Mouse (Mus musculus): Measurements from ENCODE around the gene Ddb2. TPM values are rescaled to one million over a fixed set of nuclear protein-coding genes. Genes with fewer than 3 reads are reported as not detected.
A peak's percentile ranks its signal among the peaks of the same experiment; 100 is the strongest.

Gene Ddb2
- polyA plus RNA-seq, 1 experiment from 2014 or later, result 17.3 TPM

- no peak for DNase-seq
- Histone ChIP-seq H3K36me3 (ENCODE audit: insufficient read depth) (no peaks in the 10 kb centered on the region), H3K4me3 (ENCODE audit: low read depth, low read length) (no peak overlapping the region), H3K27ac (ENCODE audit: low read depth) (no peak overlapping the region), H3K9ac (no peak overlapping the region), H3K27me3 (ENCODE audit: insufficient read depth, low read length) (no peaks in the 10 kb centered on the region), H3K9me3 (ENCODE audit: low read depth, low read length) (no peaks in the 10 kb centered on the region), H3K4me2 (no peak overlapping the region), H3K4me1 (ENCODE audit: insufficient read depth) (no peaks in the 10 kb centered on the region)
- no peak for TF ChIP-seq CTCF (IDR thresholded peaks at IDR 0.05; ENCODE audit: low read depth)
- 59% methylated on average over 4 of the region's 4 CpGs for WGBS
- ATAC-seq (ENCODE audit: insufficient read depth), result no peak
These were observed 49.4 kb downstream of the Ddb2 start for GRCm38 (mm10) chr2:91187431-91187830.

GRCm38 (mm10) chr2:91186208-91186607 is 50.6 kb downstream of the Ddb2 start:
- Histone ChIP-seq H3K9ac (no peak overlapping the region), H3K9me3 (ENCODE audit: low read depth, low read length) (no peaks in the 10 kb centered on the region), H3K4me3 (ENCODE audit: low read depth, low read length) (no peak overlapping the region), H3K27me3 (ENCODE audit: insufficient read depth, low read length) (no peaks in the 10 kb centered on the region), H3K4me2 (no peak overlapping the region), H3K4me1 (ENCODE audit: insufficient read depth) (peaks cover 5% of the 10 kb centered on the region; the same call in 1 of the 2 replicates), H3K27ac (ENCODE audit: low read depth) (no peak overlapping the region), H3K36me3 (ENCODE audit: insufficient read depth) (no peaks in the 10 kb centered on the region)
- TF ChIP-seq CTCF (IDR thresholded peaks at IDR 0.05; ENCODE audit: low read depth), result no peak
- ATAC-seq (ENCODE audit: insufficient read depth) (no peak), DNase-seq (no peak)
- WGBS, result 48% methylated on average over 1 of the region's 1 CpGs

- H3K4me2 ChIP-seq, result peak within 1 kb of the TSS; percentile 70
- H3K9me3 ChIP-seq (ENCODE audit: low read depth, low read length), result no peaks in the 10 kb centered on the region
- ATAC-seq (ENCODE audit: insufficient read depth) (no peak), DNase-seq (peak; percentile 17)
- H3K27ac ChIP-seq (ENCODE audit: low read depth), result peak within 1 kb of the TSS; percentile 79
- WGBS, result 57% methylated on average over 15 of the region's 15 CpGs
- TF ChIP-seq CTCF (IDR thresholded peaks at IDR 0.05; ENCODE audit: low read depth), result no peak
- peaks cover 5% of the 10 kb centered on the region; the same call in 1 of the 2 replicates for H3K4me1 ChIP-seq (ENCODE audit: insufficient read depth)
- peak within 1 kb of the TSS; percentile 65 for H3K9ac ChIP-seq
- H3K36me3 ChIP-seq (ENCODE audit: insufficient read depth), result no peaks in the 10 kb centered on the region
- H3K4me3 ChIP-seq (ENCODE audit: low read depth, low read length), result peak within 1 kb of the TSS; percentile 85
- H3K27me3 ChIP-seq (ENCODE audit: insufficient read depth, low read length), result no peaks in the 10 kb centered on the region
These were observed 52.9 kb downstream of the Ddb2 start, which contains the start of gene Madd for GRCm38 (mm10) chr2:91183711-91184405. Madd (minus strand) TSS chr2:91183837.

GRCm38 (mm10) chr2:91183148-91183513 is 53.7 kb downstream of the Ddb2 start:
- WGBS, result 0% methylated on average over 9 of the region's 9 CpGs
- Histone ChIP-seq H3K27me3 (ENCODE audit: insufficient read depth, low read length) (no peaks in the 10 kb centered on the region), H3K27ac (ENCODE audit: low read depth) (peak overlapping the region; percentile 79), H3K9ac (peak overlapping the region; percentile 65), H3K4me1 (ENCODE audit: insufficient read depth) (peaks cover 5% of the 10 kb centered on the region; the same call in 1 of the 2 replicates), H3K9me3 (ENCODE audit: low read depth, low read length) (no peaks in the 10 kb centered on the region), H3K36me3 (ENCODE audit: insufficient read depth) (no peaks in the 10 kb centered on the region), H3K4me2 (peak overlapping the region; percentile 70), H3K4me3 (ENCODE audit: low read depth, low read length) (peak overlapping the region; percentile 85)
- ATAC-seq (ENCODE audit: insufficient read depth) (peak; percentile 95), DNase-seq (peak; percentile 96)
- TF ChIP-seq CTCF (IDR thresholded peaks at IDR 0.05; ENCODE audit: low read depth), result no peak

- Histone ChIP-seq H3K27ac (ENCODE audit: low read depth) (peak overlapping the region; percentile 79), H3K4me2 (peak overlapping the region; percentile 70), H3K4me3 (ENCODE audit: low read depth, low read length) (peak overlapping the region; percentile 85), H3K27me3 (ENCODE audit: insufficient read depth, low read length) (no peaks in the 10 kb centered on the region), H3K9ac (peak overlapping the region; percentile 65), H3K36me3 (ENCODE audit: insufficient read depth) (no peaks in the 10 kb centered on the region), H3K4me1 (ENCODE audit: insufficient read depth) (peaks cover 5% of the 10 kb centered on the region; the same call in 1 of the 2 replicates), H3K9me3 (ENCODE audit: low read depth, low read length) (no peaks in the 10 kb centered on the region)
- DNase-seq, result peak; percentile 84
- ATAC-seq (ENCODE audit: insufficient read depth), result peak; percentile 94
- WGBS, result under 1% methylated on average over 75 of the region's 81 CpGs
- TF ChIP-seq CTCF (IDR thresholded peaks at IDR 0.05; ENCODE audit: low read depth), result no peak
These were observed 54.2 kb downstream of the Ddb2 start for GRCm38 (mm10) chr2:91182405-91183147.

GRCm38 (mm10) chr2:91182016-91182404 is 54.8 kb downstream of the Ddb2 start:
- no peak for ATAC-seq (ENCODE audit: insufficient read depth)
- no peak for TF ChIP-seq CTCF (IDR thresholded peaks at IDR 0.05; ENCODE audit: low read depth)
- H3K36me3 ChIP-seq (ENCODE audit: insufficient read depth), result no peaks in the 10 kb centered on the region
- H3K4me3 ChIP-seq (ENCODE audit: low read depth, low read length), result peak overlapping the region; percentile 85
- 12% methylated on average over 8 of the region's 8 CpGs for WGBS
- H3K4me2 ChIP-seq, result peak overlapping the region; percentile 70
- H3K9me3 ChIP-seq (ENCODE audit: low read depth, low read length), result no peaks in the 10 kb centered on the region
- no peaks in the 10 kb centered on the region for H3K27me3 ChIP-seq (ENCODE audit: insufficient read depth, low read length)
- peaks cover 5% of the 10 kb centered on the region; the same call in 1 of the 2 replicates for H3K4me1 ChIP-seq (ENCODE audit: insufficient read depth)
- no peak for DNase-seq
- peak overlapping the region; percentile 65; the same call in 1 of the 2 replicates for H3K9ac ChIP-seq
- H3K27ac ChIP-seq (ENCODE audit: low read depth), result no peak overlapping the region

- DNase-seq, result no peak
- 67% methylated on average over 5 of the region's 5 CpGs for WGBS
- Histone ChIP-seq H3K27ac (ENCODE audit: low read depth) (no peak overlapping the region), H3K4me3 (ENCODE audit: low read depth, low read length) (no peak overlapping the region), H3K4me1 (ENCODE audit: insufficient read depth) (peaks cover 5% of the 10 kb centered on the region; the same call in 1 of the 2 replicates), H3K27me3 (ENCODE audit: insufficient read depth, low read length) (no peaks in the 10 kb centered on the region), H3K9me3 (ENCODE audit: low read depth, low read length) (no peaks in the 10 kb centered on the region), H3K4me2 (no peak overlapping the region), H3K9ac (no peak overlapping the region), H3K36me3 (ENCODE audit: insufficient read depth) (peaks cover 2% of the 10 kb centered on the region; the same call in 1 of the 2 replicates)
- no peak for TF ChIP-seq CTCF (IDR thresholded peaks at IDR 0.05; ENCODE audit: low read depth)
- ATAC-seq (ENCODE audit: insufficient read depth), result no peak
These were observed 56.1 kb downstream of the Ddb2 start for GRCm38 (mm10) chr2:91180706-91181105.

All from lung, embryonic 14.5 days (tissue).